Mouse (Mus musculus): ENCODE results near the gene Eaf2. TPM values are rescaled to one million over a fixed set of nuclear protein-coding genes. Genes with fewer than 3 reads are reported as not detected.
A peak's percentile ranks its signal among the peaks of the same experiment; 100 is the strongest.

Eaf2 gene
- total and polyA plus RNA-seq, 3 experiments: 0.27 to 0.68 TPM; not detected in 1

DNA sequence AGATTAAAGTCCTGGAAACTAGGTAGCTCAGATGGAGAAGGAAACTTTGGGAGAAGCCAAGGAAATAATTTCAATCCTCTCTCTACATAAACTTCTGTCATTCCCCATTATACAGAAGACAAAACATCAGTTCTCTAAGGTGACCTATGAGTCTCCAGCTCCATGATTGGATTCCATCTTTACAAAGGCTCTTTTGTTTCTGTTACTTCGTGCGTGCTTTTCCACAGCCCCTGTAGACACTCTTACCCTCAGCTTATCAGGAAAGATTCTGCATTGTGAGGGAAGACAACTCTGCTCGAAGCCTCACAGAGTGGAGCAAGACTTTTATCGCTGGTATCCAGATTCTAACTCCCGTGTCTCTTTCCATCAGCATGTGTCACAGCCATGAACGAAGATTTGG, 54.8 kb downstream of the Eaf2 start:
- no peaks in the 10 kb centered on the region for H3K79me2 ChIP-seq (ENCODE audit: control insufficient read depth, insufficient read depth, low read length, poor library complexity)
- H3K36me3 ChIP-seq (ENCODE audit: control insufficient read depth in 1 of 2, insufficient read depth in 2 of 2, low read length in 2 of 2): peaks cover 0 to 4% of the 10 kb centered on the region in 2 experiments; a peak in 2 of 4 replicates
- H3K27me3 ChIP-seq (ENCODE audit: control insufficient read depth in 1 of 2, insufficient read depth in 2 of 2, low read length in 2 of 2): no peaks in the 10 kb centered on the region; a peak in 1 of 4 replicates
- no peak overlapping the region for H3K27ac ChIP-seq (ENCODE audit: control insufficient read depth, low read depth, low read length)
- H3K4me1 ChIP-seq (ENCODE audit: control insufficient read depth in 1 of 2, insufficient read depth in 2 of 2, low read length in 2 of 2): peaks cover 0 to 6% of the 10 kb centered on the region in 2 experiments; a peak in 2 of 4 replicates
- H3K9me3 ChIP-seq (replicated peaks; ENCODE audit: insufficient read depth, low read length): no peaks in the 10 kb centered on the region
- TF ChIP-seq CHD1 (IDR thresholded peaks at IDR 0.05; ENCODE audit: low read depth, low read length) (no peak), ZC3H11A (IDR thresholded peaks at IDR 0.05; ENCODE audit: low read depth, low read length) (no peak), RAD21 (IDR thresholded peaks at IDR 0.05; ENCODE audit: low read depth, low read length) (no peak), POLR2A (IDR thresholded peaks at IDR 0.05; ENCODE audit: control insufficient read depth in 1 of 2, insufficient read depth in 1 of 2, low read depth in 1 of 2, low read length in 2 of 2, poor library complexity in 1 of 2) (no peak), ZKSCAN1 (IDR thresholded peaks at IDR 0.05; ENCODE audit: low read depth, low read length) (no peak)
- H3K9ac ChIP-seq (ENCODE audit: control insufficient read depth, low read depth, low read length, poor library complexity, severe bottlenecking): no peak overlapping the region
- DNase-seq (ENCODE audit: low read depth, low spot score): no peak
- H3K4me3 ChIP-seq (ENCODE audit: control insufficient read depth in 1 of 2, insufficient read depth in 1 of 2, low read depth in 2 of 2, low read length in 2 of 2): no peak overlapping the region

DNA sequence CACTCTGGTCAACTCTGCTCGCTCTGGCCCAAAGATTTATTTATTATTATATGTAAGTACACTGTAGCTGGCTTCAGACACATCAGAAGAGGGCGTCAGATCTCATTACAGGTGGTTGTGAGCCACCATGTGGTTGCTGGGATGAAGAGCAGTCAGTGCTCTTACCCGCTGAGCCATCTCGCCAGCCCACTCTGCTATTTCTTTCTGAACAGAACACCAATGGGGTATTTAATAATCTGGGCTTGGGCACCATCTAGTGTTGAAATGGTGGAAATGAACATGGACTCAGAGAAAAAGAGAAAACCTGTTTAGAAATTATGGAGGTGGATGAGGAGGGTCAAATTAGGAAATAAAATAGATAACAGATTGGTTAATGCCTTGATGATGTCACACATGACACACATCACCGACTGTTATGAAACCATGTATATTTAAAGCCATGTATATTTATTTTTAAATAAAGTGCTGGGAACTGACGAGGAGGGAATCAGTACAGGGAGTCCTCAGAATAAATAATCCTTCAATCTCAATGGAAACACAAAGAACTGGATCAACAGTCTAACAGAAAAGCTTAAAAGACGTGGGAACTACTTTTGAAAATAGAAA, 57.4 kb downstream of the Eaf2 start:
- no peaks in the 10 kb centered on the region for H3K9me3 ChIP-seq (replicated peaks; ENCODE audit: insufficient read depth, low read length)
- peak; percentile 41 to 87 (median 44) for TF ChIP-seq CTCF (IDR thresholded peaks at IDR 0.05 in 2 of 3, conservative IDR thresholded peaks at IDR 0.05 in 1 of 3; ENCODE audit: control insufficient read depth in 1 of 3, insufficient read depth in 1 of 3, low read depth in 2 of 3, low read length in 3 of 3, poor library complexity in 1 of 3, severe bottlenecking in 1 of 3)
- TF ChIP-seq CHD1 (IDR thresholded peaks at IDR 0.05; ENCODE audit: low read depth, low read length): no peak
- TF ChIP-seq MYC (IDR thresholded peaks at IDR 0.05; ENCODE audit: low read depth, low read length): peak; percentile 64; the same call in 1 of the 2 replicates
- TF ChIP-seq ZC3H11A (IDR thresholded peaks at IDR 0.05; ENCODE audit: low read depth, low read length): peak; percentile 87
- TF ChIP-seq RAD21 (IDR thresholded peaks at IDR 0.05; ENCODE audit: low read depth, low read length): peak; percentile 85
- no peak for TF ChIP-seq GATA1 (IDR thresholded peaks at IDR 0.05; ENCODE audit: low read depth, low read length)
- no peak for TF ChIP-seq ELF1 (IDR thresholded peaks at IDR 0.05; ENCODE audit: low read depth, low read length)
- peak; percentile 50 for TF ChIP-seq SIN3A (IDR thresholded peaks at IDR 0.05; ENCODE audit: low read length)
- no peak for TF ChIP-seq TAL1 (IDR thresholded peaks at IDR 0.05; ENCODE audit: low read length)
- TF ChIP-seq SMC3 (IDR thresholded peaks at IDR 0.05; ENCODE audit: low read depth, low read length): peak; percentile 91
- no peak overlapping the region for H3K4me3 ChIP-seq (ENCODE audit: control insufficient read depth in 1 of 2, insufficient read depth in 1 of 2, low read depth in 2 of 2, low read length in 2 of 2)
- H3K27me3 ChIP-seq (ENCODE audit: control insufficient read depth in 1 of 2, insufficient read depth in 2 of 2, low read length in 2 of 2): no peaks in the 10 kb centered on the region
- no peak overlapping the region for H3K27ac ChIP-seq (ENCODE audit: control insufficient read depth, low read depth, low read length)
- peaks cover 0 to 4% of the 10 kb centered on the region in 2 experiments; a peak in 2 of 4 replicates for H3K36me3 ChIP-seq (ENCODE audit: control insufficient read depth in 1 of 2, insufficient read depth in 2 of 2, low read length in 2 of 2)
- DNase-seq (ENCODE audit: low read depth, low spot score): peak; percentile 90
- H3K4me1 ChIP-seq (ENCODE audit: control insufficient read depth in 1 of 2, insufficient read depth in 2 of 2, low read length in 2 of 2): peaks cover 0 to 6% of the 10 kb centered on the region in 2 experiments; a peak in 2 of 4 replicates
- H3K79me2 ChIP-seq (ENCODE audit: control insufficient read depth, insufficient read depth, low read length, poor library complexity): no peaks in the 10 kb centered on the region
- no peak overlapping the region for H3K9ac ChIP-seq (ENCODE audit: control insufficient read depth, low read depth, low read length, poor library complexity, severe bottlenecking)

DNA sequence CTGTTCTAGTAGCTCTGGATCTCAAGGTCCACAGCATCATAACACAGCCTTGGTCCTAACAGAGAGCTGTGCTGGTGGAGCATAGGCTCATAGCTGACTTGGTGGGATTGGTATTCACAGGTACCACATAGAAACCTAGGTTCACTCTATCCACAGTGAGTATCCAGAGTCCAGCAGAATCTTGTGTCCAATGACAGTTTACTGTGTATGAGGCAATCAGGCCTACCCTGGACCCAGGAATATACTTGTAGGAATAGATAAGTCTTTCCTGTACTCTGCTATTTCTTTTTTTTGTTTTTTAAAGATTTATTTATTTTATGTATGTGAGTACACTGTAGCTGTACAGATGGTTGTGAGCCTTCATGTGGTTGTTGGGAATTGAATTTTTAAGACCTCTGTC, 57.9 kb downstream of the Eaf2 start:
- Histone ChIP-seq H3K4me3 (ENCODE audit: control insufficient read depth in 1 of 2, insufficient read depth in 1 of 2, low read depth in 2 of 2, low read length in 2 of 2) (no peak overlapping the region), H3K36me3 (ENCODE audit: control insufficient read depth in 1 of 2, insufficient read depth in 2 of 2, low read length in 2 of 2) (peaks cover 0 to 4% of the 10 kb centered on the region in 2 experiments; a peak in 2 of 4 replicates)
- no peak for TF ChIP-seq GATA1 (IDR thresholded peaks at IDR 0.05; ENCODE audit: low read depth, low read length)
- TF ChIP-seq RCOR1 (IDR thresholded peaks at IDR 0.05; ENCODE audit: low read depth, low read length): no peak
- TF ChIP-seq POLR2AphosphoS2 (IDR thresholded peaks at IDR 0.05; ENCODE audit: low read length): no peak
- TF ChIP-seq NELFE (IDR thresholded peaks at IDR 0.05; ENCODE audit: low read depth, low read length): no peak
- TF ChIP-seq TBP (IDR thresholded peaks at IDR 0.05; ENCODE audit: low read depth, low read length): no peak
- no peak for TF ChIP-seq BHLHE40 (IDR thresholded peaks at IDR 0.05; ENCODE audit: borderline replicate concordance, low read depth, low read length)
- TF ChIP-seq TCF12 (IDR thresholded peaks at IDR 0.05; ENCODE audit: low read depth, low read length): no peak
- TF ChIP-seq SMC3 (IDR thresholded peaks at IDR 0.05; ENCODE audit: low read depth, low read length): no peak

More for the DNA sequence above, 57.9 kb downstream of the Eaf2 start:
- Histone ChIP-seq H3K9me3 (replicated peaks; ENCODE audit: insufficient read depth, low read length) (no peaks in the 10 kb centered on the region), H3K9ac (ENCODE audit: control insufficient read depth, low read depth, low read length, poor library complexity, severe bottlenecking) (no peak overlapping the region), H3K79me2 (ENCODE audit: control insufficient read depth, insufficient read depth, low read length, poor library complexity) (no peaks in the 10 kb centered on the region), H3K27ac (ENCODE audit: control insufficient read depth, low read depth, low read length) (no peak overlapping the region), H3K4me1 (ENCODE audit: control insufficient read depth in 1 of 2, insufficient read depth in 2 of 2, low read length in 2 of 2) (peaks cover 0 to 5% of the 10 kb centered on the region in 2 experiments; a peak in 2 of 4 replicates), H3K27me3 (ENCODE audit: control insufficient read depth in 1 of 2, insufficient read depth in 2 of 2, low read length in 2 of 2) (no peaks in the 10 kb centered on the region)
- DNase-seq (ENCODE audit: low read depth, low spot score): no peak
